Mouse (Mus musculus) CH12.LX (cell line): ENCODE results near the gene Ankrd63.

Experiments used
- CHD1 ChIP-seq: IDR thresholded peaks from 2 replicates; pipeline ENCODE4 v1.6.1; 2012; ENCODE audit warnings: low read depth, low read length, improper control_type of control experiment, inconsistent platforms
- CTCF ChIP-seq, 2 experiments: IDR thresholded peaks in 1 of 2; conservative IDR thresholded peaks in 1 of 2; 2 replicates each; pipeline ENCODE4 v1.5.1; 2011 to 2012; ENCODE audit warnings: low read depth in 2 of 2, low read length in 2 of 2, improper control_type of control experiment in 1 of 2, inconsistent platforms in 1 of 2, mild to moderate bottlenecking in 1 of 2, moderate library complexity in 1 of 2
- EP300 ChIP-seq: IDR thresholded peaks from 2 replicates; pipeline ENCODE4 v1.6.1; 2011; ENCODE audit warnings: low read length, improper control_type of control experiment
- MAZ ChIP-seq: IDR thresholded peaks from 2 replicates; pipeline ENCODE4 v1.6.1; 2012; ENCODE audit warnings: low read depth, mild to moderate bottlenecking, inconsistent platforms, low read length, improper control_type of control experiment, moderate library complexity
- MYC ChIP-seq: IDR thresholded peaks from 2 replicates; pipeline ENCODE4 v1.6.1; 2011; ENCODE audit warnings: low read depth, mild to moderate bottlenecking, improper control_type of control experiment, low read length
- POLR2A ChIP-seq: IDR thresholded peaks from 2 replicates; pipeline ENCODE4 v1.6.1; 2011; ENCODE audit warnings: low read depth, mild to moderate bottlenecking, improper control_type of control experiment, low read length
- POLR2AphosphoS2 ChIP-seq: IDR thresholded peaks from 2 replicates; pipeline ENCODE4 v1.6.1; 2011; ENCODE audit warnings: low read depth, low read length, improper control_type of control experiment
- SMC3 ChIP-seq: IDR thresholded peaks from 2 replicates; pipeline ENCODE4 v1.6.1; 2011; ENCODE audit warnings: low read depth, low read length, improper control_type of control experiment
- UBTF ChIP-seq: IDR thresholded peaks from 2 replicates; pipeline ENCODE4 v1.6.1; 2012; ENCODE audit warnings: low read depth, mild to moderate bottlenecking, inconsistent platforms, low read length, improper control_type of control experiment, moderate library complexity
- ZMIZ1 ChIP-seq: IDR thresholded peaks from 2 replicates; pipeline ENCODE4 v1.6.1; 2012; ENCODE audit warnings: low read depth, mild to moderate bottlenecking, inconsistent platforms, low read length, improper control_type of control experiment

DNA sequence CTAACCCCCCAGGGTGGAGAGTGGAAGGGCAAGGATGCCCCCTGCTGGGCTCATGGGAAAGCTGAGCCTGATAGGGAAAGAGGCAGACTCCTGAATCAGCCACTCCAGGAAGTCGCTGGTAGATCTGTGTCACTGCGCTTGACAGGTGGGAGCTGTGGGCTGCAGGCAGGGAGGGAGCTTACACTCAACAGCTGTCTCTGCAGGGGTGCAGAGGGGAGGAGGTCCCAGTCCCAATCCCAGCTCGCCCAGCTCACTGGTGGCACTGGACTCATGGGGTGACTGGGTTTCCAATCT is 26.8 kb upstream of the Ankrd63 start:
- TF ChIP-seq MYC (no peak), POLR2A (no peak), POLR2AphosphoS2 (no peak), CTCF (conservative IDR thresholded peaks at IDR 0.05 in 1 of 2, IDR thresholded peaks at IDR 0.05 in 1 of 2; ENCODE audit: low read depth in 2 of 2, low read length in 2 of 2) (peak; percentile 27 to 92; a peak in 2 of 4 replicates), SMC3 (peak; percentile 86), MAZ (0 out of 2 replicates have a peak, but pooled peaks have one; percentile 36), EP300 (no peak), ZMIZ1 (no peak), CHD1 (no peak), UBTF (no peak)
